Mouse (Mus musculus): ENCODE results near the gene Vgll4.

The Vgll4 gene

DNA sequence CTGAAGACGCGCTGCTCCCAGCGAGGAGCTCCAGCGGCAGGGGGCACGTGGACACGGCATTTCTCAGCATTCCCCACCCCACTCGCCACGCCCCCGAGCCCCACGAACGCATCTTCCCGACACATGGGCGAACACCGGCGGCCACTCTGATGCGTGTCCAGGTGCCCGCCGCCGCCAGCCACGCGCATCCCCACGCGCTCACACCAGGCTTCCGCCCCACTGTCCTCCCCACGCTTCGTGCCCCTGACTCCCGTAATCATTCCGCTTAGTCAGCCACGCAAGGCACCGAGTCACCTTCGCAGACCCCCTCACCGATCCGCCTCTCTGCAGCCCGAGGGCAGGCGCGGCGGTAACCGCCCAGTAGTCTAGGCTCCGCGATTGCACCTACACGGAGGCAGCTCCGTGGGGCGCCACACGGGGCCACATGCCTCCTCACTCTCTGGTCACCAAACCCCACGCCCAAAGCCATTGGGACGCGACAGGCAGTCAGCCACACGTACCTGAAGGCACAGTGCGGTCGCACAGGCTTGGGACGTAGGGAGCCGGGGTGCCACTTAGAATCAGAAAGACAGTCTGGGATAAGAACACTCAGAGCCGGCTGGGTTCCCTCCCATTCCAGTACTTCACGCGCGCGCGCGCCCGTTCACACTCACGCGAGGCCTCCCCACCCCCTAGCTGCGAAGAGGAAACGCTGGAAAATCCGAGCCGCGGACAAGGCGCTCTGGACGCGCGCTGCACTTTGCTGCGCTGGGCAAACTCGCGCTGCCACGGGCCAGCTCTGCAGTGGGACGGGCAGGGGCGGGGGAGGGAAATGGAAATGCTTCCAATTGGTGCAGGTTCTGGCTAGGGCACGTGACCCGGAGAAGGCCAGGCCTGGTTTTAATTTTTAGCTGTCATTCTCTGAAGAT lies at the start of gene Vgll4:
Vgll4 (minus strand) TSS at position 782 of the 908 bp plus-strand sequence.
- CTCF ChIA-PET = interaction anchor here (0.6 kb wide), 2 partner anchors 59 to 506 kb away, joined by 3 to 8 read pairs; no protein-coding TSS in a partner anchor

DNA sequence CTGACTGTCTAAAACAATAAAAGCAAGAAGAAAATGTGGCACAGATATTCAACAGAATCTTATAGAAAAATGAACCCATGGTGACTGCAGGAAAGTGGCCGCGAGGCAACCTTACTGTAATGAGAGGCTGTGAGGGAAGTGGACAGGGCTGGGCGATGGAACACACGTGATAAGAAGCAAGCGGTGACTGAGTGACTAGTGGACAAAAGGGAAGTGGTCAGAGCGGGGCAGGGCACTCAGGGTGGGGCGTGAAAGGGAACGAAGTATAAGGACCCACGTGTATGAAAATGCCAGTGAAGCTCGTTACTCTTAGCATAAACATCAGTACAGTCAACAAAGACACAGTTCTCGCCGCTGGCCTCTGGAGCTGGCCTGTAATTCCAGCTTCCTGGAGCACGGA lies 45.7 kb upstream of the Vgll4 start:
- CTCF ChIA-PET = interaction anchor here (0.5 to 1.0 kb wide), 2 partner anchors 41 to 85 kb away, joined by 3 to 6 read pairs; no protein-coding TSS in a partner anchor

DNA sequence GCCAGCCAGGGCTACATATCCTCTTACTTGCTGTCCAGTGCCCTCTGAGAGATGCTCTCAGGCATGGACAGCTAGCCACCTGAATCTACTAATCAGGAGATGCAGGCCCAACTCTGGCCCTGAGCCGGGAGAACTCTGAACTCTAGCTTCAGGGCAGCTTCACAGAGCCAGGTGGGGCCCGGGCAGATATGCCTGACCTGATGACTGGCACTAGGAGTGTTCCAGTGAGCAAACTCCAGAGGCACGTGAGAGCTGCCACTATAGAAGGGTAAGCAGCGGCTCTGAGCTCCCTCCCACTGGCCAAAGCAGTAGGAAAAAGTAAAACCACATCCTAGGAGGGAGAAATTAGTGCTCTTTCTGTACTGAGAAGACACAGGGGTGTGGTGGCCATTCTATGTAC lies 43.8 kb upstream of the Vgll4 start:
- CTCF ChIA-PET = interaction anchor here (1.0 kb wide), 1 partner anchor 85 kb away, joined by 3 read pairs; no protein-coding TSS in a partner anchor

DNA sequence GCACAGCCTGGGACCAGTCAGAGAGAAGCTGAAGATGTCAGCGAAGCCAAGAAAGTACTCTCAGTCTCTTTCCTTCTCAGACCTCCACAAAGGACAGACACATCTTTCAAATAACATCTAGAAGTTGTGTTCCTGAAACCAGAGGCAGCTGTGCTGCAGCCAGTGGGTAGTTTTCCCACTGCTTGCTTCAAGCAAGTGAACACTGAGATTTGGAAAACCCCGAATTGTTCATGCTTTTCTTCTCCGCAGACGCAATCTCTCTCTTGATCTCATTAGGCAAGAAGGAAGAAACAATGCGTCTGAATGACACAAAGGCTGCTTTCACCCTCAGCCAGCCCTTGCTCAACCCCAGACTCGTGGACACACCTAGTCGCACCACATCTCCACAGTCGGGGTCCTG lies 42.0 kb upstream of the Vgll4 start:
- CTCF ChIA-PET = no interaction called here

DNA sequence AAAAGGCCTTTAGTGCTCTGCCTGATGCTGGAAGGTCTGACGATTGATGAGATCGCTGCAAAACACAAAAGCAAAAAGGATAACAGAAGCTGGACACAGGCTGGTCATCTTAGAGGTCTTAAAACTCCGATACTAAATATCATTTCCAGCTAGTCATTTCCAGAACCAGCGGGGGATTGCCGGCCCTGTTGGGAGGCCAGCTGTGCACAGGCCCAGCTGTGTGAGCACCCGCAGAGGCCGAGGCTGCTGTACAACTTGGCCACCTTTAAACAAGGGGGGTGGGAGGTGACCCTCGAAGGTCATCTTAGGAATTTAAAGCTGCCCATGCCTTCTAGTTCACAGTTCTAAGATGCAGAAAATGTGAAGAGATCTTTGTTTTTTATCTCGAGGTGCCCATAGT lies 41.0 kb upstream of the Vgll4 start:
- CTCF ChIA-PET = interaction anchor here (0.6 to 2.6 kb wide), 2 partner anchors 12 to 82 kb away, joined by 3 to 13 read pairs; no protein-coding TSS in a partner anchor

DNA sequence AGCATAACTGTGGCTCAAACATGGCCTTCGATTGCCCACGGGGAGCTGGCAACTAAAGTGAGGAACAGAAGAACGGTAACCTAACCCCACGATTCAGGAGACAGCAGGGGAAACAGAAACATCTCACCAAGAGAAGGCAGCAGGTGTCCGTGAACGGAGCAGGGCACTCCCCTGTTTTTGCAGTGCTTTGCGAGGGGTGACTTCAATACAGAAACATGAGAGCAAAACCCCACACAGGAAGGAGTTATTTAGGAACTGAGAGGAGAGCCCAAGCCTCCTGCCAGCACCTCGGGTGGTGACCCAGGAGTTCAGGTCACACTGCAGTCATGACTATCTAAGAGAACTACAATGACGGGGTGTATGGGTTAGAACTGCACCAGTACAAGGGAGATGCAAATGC lies 40.5 kb upstream of the Vgll4 start:
- CTCF ChIA-PET = interaction anchor here (0.6 to 2.6 kb wide), 2 partner anchors 13 to 82 kb away, joined by 3 to 13 read pairs; no protein-coding TSS in a partner anchor

DNA sequence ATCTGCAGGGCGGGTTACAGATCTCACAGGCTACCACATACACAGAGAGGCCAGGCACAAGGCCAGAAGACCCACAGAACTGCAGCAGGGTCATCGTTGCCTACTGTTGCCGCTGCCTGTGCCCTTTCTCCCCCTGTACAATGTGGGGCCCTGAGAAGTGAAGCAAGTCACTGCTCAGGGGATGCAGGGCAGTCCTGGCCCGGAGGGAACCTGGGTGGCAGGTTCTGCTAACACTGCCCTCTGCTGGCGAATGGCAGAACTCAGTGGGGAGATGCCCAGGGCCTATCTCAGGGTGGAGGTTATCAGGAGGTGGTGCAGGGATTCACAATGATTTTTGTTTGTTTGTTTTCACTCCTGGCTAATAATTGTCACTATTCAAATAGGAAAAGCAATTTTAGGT lies 37.9 kb upstream of the Vgll4 start:
- CTCF ChIA-PET = interaction anchor here (0.6 to 1.6 kb wide), 2 partner anchors 77 to 79 kb away, joined by 3 to 8 read pairs; no protein-coding TSS in a partner anchor

DNA sequence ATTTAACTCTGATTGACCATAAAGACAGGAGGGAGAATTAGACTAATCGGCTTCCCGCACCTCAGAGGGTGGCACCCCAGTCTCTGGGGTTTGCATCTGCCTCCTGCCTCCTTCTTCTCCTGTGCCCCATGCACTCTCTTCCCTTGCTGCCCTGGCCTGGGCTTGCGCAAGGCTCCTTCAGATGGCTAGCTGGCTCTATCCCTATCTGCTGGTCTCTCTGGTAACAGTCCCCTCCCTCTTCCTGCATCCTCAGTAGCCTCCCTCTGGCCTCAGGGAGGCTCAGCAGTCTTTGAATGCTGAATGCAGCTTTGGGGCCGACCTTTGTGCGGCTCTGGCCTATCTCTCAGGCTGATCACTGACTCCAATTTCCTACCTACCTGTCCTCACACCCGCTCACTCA lies 37.2 kb upstream of the Vgll4 start:
- CTCF ChIA-PET = interaction anchor here (1.6 kb wide), 1 partner anchor 78 kb away, joined by 8 read pairs; no protein-coding TSS in a partner anchor

DNA sequence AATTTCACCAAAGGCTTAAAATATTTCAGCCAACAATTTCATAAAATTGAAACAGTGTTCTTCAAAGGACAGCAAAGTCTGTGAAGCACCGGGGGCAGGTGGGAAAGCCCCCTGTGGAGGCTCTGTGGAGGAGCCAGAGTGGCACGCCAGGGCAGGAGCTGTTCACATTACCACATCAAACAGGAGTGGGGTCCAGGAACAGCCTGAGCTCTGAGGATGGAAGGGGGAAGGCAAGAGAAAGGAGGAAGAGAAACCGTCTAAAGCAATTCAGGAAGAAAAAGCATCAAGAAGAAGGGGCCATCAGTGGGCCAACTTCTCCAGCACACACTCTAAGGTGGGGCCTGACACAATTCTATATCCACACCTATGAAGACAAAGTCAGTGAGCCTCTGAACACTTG lies 36.3 kb upstream of the Vgll4 start:
- CTCF ChIA-PET = interaction anchor here (1.6 kb wide), 1 partner anchor 77 kb away, joined by 8 read pairs; no protein-coding TSS in a partner anchor

DNA sequence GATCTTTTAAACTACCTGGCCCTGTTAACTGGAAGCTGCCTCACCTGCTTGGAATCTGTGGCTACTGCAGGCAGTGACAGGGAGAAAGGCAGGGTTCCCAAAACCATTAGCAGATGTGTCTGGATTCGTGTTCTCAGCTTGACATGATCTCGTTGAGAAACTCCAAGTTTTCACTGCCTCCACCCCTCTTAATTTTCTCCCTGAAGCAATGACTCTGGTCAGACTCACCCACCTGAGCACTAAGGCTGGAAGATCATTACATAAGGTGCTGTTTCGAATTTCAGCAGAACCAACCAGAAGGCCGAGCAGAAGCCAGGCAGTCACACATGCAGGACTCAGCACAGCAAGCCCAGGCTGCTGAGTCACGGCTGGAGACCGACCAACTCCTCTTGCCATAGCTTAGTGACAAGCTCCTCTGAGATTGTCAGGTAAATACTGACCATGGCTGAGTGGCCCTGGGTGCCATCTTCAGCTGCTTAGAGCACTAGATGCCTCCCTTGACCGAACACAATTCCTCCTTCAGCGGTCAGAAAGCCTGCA lies 35.6 kb upstream of the Vgll4 start:
- CTCF ChIA-PET = no interaction called here

DNA sequence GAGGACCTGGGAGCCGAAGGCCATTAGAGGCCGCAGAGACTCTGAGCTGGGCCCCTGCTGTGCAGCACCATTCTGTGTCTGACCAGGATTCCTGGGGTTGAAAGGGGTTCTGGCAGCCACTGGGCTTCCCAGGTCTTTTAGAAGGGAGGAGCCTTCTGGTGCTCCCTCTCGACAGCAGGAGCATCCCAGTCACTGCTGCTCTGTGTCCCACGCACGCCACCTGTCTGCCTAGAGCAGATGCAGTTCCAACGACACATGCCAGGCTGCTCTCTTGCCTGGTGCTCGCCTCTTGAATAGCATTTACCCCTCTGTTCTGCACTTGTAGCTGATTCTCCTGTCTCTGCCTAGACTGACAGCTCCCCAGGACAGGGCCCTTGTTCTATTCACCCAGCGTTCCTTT lies 34.8 kb upstream of the Vgll4 start:
- CTCF ChIA-PET = no interaction called here

DNA sequence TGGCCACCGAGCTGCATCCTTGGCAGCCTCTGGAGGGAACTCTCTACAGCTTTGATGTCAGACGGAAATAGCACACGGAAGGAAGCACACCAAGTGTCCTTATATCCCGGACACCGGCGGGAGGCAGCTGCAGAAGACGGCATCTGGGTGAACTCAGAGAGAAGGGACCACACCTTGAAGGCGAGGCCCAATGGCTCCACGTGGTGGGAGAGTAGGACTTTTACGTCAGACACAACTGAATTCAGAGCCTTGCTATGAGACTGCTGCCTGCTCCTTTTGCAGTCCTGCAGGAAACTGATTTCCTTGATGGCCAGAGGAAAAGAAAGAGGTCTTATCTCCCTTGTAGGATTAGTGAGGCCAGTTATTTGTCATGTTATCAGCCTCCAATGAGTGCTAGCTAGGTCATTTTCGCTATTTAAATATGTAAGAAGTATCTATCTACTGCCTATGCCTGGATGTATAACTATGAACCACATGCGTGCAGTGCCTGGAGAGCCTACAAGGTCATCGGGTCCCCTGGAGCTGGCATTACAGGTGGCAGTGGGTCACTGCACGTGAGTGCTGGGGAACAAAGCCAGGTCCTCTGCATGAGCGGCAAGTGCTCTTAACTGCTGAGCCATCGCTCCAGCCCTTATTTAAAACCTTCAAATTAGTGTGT lies 28.7 kb upstream of the Vgll4 start:
- CTCF ChIA-PET = no interaction called here

DNA sequence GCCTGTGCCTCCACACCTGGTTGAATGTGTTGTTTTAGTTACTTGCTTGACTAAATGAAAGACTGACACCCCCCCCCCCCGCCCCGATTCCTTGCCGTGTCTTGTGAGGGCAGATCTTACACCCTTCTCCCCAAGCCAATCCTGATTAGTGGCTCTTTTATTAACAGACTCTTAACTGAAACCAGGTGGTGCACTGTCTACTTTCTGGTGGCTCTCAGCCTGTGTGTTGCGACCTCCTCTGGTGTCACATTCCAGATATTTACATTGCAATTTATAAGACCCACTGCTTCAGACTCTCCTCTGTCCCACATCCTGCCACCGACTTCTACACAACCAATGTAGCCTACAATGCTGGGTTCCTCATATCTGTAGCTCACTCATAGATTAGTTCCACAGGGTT lies 27.7 kb upstream of the Vgll4 start:
- CTCF ChIA-PET = interaction anchor here (0.8 kb wide), 1 partner anchor 32 kb away, joined by 10 read pairs; no protein-coding TSS in a partner anchor

DNA sequence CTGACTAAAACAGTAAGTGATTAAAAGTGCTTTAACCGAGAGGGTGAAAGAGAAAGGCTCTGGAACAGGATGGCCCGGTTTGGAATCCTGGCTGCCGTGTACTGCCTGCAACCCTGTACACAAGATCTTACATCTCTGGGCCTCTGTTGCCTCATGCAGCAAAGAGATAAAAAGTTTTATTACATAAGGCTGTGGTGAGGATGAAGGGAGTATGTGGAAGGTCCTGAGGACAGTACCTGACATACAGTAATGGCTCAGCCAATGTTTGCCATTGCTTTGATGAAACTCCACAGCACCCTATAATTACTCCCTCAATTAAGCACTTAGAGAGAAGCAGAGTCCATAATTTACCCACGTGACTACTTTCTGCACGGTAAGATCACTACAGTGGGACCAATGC lies 27.1 kb upstream of the Vgll4 start:
- CTCF ChIA-PET = interaction anchor here (0.8 kb wide), 1 partner anchor 32 kb away, joined by 10 read pairs; no protein-coding TSS in a partner anchor

DNA sequence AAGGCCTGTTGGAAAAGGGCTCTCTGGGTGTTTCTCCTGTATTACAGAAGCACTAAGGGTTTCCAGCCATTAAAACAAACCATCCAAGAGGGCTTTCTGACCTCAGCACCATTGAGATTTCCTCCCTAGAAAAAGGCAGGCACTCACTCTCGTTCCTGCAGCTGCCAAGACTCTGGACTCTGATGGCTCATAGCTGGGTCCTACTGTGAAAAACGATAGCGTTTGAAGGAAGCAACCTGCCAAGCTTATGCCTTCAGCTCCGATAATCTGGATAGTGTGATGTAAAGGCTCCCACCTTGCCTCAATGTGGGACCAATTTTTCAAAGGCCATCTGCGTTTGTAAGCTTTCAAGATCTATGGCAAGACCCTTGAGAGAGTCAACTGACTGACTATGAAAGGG lies 24.3 kb upstream of the Vgll4 start:
- CTCF ChIA-PET = interaction anchor here (0.7 kb wide), 1 partner anchor 128 kb away, joined by 3 read pairs; no protein-coding TSS in a partner anchor

DNA sequence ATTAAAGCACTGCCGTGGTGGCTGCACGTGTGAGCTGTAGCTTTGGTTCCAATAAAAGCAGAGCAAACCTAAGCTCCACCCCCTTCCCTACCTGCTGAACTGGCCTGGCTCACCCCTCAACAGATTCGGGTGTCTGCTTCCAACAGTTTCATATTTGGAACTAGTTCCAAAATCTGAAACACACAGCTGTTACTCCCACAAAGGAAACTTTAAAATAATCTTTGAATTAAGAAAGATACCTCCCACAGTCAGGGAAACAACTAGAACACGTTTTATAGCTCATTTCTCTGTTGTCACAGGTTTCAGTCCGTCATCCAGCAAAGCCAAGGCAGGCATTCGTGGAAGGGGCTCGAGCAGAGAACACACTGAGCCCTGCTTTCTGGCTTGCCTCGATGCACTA lies 23.9 kb upstream of the Vgll4 start:
- CTCF ChIA-PET = interaction anchor here (0.7 kb wide), 2 partner anchors 65 to 127 kb away, joined by 3 to 5 read pairs; no protein-coding TSS in a partner anchor

DNA sequence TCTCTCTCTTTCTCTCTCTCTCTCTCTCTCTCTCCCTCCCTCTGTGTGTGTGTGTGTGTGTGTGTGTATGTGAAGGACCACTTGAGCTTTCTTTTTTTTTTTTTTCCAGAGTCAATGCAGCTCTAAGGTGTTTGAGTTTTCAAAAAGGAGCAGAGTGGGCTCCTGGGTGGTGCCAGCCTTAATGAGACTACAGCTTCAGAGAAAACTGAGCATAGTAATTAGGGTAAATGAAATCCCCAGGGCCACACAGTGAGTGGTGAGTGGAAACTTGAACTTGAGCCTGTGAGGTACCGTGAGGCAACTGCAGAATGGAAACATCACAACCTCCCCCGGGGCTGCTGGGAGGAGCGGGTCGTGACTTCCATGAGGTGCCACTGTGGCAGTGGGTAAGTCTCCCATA lies 22.1 kb upstream of the Vgll4 start:
- CTCF ChIA-PET = no interaction called here

DNA sequence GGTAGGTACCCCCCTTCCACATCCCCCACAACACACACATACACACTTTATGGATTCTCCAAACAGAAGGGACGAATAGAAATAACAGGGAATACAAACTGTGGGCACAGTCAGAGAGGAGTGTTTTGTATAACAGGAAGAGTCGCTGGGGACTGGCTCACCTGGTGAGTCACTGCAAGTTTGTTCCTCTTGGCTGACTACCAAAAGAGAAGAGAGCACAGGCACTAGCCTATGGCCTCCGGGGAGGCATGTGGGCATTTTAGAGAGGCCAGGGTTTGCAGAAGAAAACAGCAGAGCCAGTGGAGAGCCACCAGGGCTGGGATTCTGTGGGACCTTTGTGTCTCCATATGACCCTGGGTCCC lies 18.8 kb upstream of the Vgll4 start:
- CTCF ChIA-PET = no interaction called here

DNA sequence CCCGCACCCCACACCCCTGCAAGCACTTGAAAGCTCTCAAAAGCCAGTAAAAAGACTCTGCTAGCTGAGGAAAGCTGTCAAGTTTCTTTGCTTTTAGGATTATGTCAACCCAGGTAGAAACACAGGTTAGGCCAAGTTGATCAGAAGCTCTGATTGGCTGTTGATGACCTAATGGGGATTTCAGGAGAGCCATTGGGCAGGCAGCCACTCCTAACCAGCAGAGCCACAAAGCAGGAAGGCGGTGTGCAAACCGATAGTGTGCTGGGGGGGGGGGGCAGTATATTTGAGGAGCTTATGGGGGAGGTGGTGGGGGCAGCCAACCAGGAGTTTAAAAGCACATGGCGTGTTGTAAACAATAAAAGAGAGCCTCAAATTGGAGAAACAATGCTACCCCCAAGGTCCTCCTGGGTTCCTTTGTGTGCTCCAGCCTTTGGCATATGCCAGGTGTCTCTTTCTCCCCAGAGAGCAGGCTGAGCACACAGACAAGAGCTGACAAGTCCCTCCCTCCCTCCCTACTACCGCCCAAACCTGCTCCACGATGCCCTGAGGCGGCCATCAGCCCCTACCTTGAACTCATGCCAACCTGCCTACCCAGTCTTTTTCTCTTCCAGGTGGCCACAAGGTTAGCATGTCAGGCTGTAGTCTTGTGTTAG lies 18.3 kb upstream of the Vgll4 start:
- CTCF ChIA-PET = no interaction called here

DNA sequence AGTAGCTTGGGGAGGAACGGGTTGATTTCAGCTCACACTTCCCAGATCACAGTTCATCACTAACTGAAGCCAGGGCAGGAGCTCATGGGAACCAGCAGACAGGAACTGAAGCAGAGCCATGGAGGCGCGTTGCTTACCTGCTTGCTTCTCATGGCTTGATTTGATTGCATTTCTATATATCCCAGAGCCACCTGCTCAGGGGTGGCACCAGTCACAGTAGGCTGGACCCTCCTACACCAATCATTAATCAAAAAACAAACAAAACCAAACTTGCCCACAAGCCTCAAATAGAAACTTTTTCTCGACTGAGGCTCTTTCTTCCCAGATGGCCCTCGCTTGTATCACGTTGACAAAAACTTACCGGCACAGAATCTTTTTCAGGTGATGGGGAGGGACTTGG lies 12.9 kb upstream of the Vgll4 start:
- CTCF ChIA-PET = no interaction called here

DNA sequence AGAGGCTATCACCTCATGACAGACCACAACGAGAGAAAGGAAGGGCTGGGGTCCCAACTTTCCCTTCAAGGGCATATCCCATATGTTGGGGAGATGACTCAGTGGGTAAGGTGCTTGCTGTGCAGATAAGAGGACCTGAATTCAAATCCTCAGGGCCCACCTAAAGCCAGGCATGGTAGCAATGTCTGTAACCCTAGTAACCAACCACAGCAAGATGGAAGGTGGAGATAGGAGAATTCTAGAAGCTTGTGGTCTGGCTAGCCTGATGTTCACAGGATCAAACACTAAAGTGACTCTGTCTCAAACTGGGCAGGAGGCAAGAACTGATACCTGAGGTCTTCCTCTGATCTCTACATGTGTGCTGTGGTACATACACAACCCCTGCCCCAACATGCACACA lies 9.9 kb upstream of the Vgll4 start:
- CTCF ChIA-PET = no interaction called here
